ENCODE assay signal across 9 mouse cellular contexts in genomic region chr7:97080621-97081241, GRCm38 (mm10). TPM values are rescaled to one million over a fixed set of nuclear protein-coding genes. Genes with fewer than 3 reads are reported as not detected.
DNase-seq lines count a peak whose midpoint lies in the region; ATAC-seq and TF ChIP-seq lines count a peak whose summit lies in the region.
"Had no signal": no experiment of that assay in that cellular context is flagged by ENCODE, and none has a peak within 500 bp of the region (broad histone marks: within the 10 kb centered on the region; RNA-seq: fewer than 3 reads in every experiment).

No protein-coding gene starts in this region.

- H3K4me2 ChIP-seq in heart, embryonic 14.5 days (ENCODE audit: low read length) = peak overlapping the region; percentile 86
- H3K4me2 ChIP-seq in embryonic facial prominence, embryonic 13.5 days = peak overlapping the region; percentile 89
- peak overlapping the region; percentile 85 for H3K4me2 ChIP-seq in intestine, postnatal 0 days (replicated peaks; ENCODE audit: low read depth)
- peak overlapping the region; percentile 76 for H3K4me2 ChIP-seq in midbrain, embryonic 15.5 days

- WGBS in heart, embryonic 14.5 days = 41% methylated on average over 4 of the region's 4 CpGs
- WGBS in embryonic facial prominence, embryonic 13.5 days = 19% methylated on average over 4 of the region's 4 CpGs
- 21% methylated on average over 4 of the region's 4 CpGs for WGBS in intestine, postnatal 0 days
- 36% methylated on average over 4 of the region's 4 CpGs for WGBS in midbrain, embryonic 15.5 days

- peak overlapping the region; percentile 77 to 97 for H3K27ac ChIP-seq in heart, embryonic 14.5 days (replicated peaks in 1 of 2; ENCODE audit: control insufficient read depth in 1 of 2, insufficient read depth in 1 of 2, low read depth in 2 of 2, low read length in 2 of 2)
- H3K27ac ChIP-seq in embryonic facial prominence, embryonic 13.5 days = no peak overlapping the region
- peak overlapping the region; percentile 98 for H3K27ac ChIP-seq in intestine, postnatal 0 days (ENCODE audit: low read depth, low read length)
- H3K27ac ChIP-seq in midbrain, embryonic 15.5 days = peak overlapping the region; percentile 82

- ATAC-seq in heart, embryonic 14.5 days (ENCODE audit: insufficient number of reproducible peaks, insufficient read depth, low FRiP score, low read depth) = no peak
- no peak for ATAC-seq in embryonic facial prominence, embryonic 13.5 days (ENCODE audit: insufficient number of reproducible peaks, insufficient read depth, low FRiP score, low TSS enrichment, low read depth)
- ATAC-seq in intestine, postnatal 0 days = no peak
- ATAC-seq in midbrain, embryonic 15.5 days (replicated peaks) = no peak; the same call in 1 of the 2 replicates

- H3K9me3 ChIP-seq in heart, embryonic 14.5 days (ENCODE audit: control insufficient read depth, low read length) = no peaks in the 10 kb centered on the region
- no peaks in the 10 kb centered on the region for H3K9me3 ChIP-seq in embryonic facial prominence, embryonic 13.5 days
- H3K9me3 ChIP-seq in intestine, postnatal 0 days (ENCODE audit: control insufficient read depth) = no peaks in the 10 kb centered on the region
- no peaks in the 10 kb centered on the region for H3K9me3 ChIP-seq in midbrain, embryonic 15.5 days

- peak overlapping the region; percentile 95 for H3K9ac ChIP-seq in heart, embryonic 14.5 days (ENCODE audit: low read length)
- peak overlapping the region; percentile 87 for H3K9ac ChIP-seq in embryonic facial prominence, embryonic 13.5 days
- peak overlapping the region; percentile 94 for H3K9ac ChIP-seq in intestine, postnatal 0 days (ENCODE audit: low read depth, low read length)
- H3K9ac ChIP-seq in midbrain, embryonic 15.5 days = peak overlapping the region; percentile 91

- H3K27me3 ChIP-seq in heart, embryonic 14.5 days (ENCODE audit: control insufficient read depth, insufficient read depth, low read length) = no peaks in the 10 kb centered on the region
- no peaks in the 10 kb centered on the region for H3K27me3 ChIP-seq in embryonic facial prominence, embryonic 13.5 days
- H3K27me3 ChIP-seq in intestine, postnatal 0 days (replicated peaks; ENCODE audit: control insufficient read depth, insufficient read depth, low read length) = no peaks in the 10 kb centered on the region
- H3K27me3 ChIP-seq in midbrain, embryonic 15.5 days (replicated peaks) = no peaks in the 10 kb centered on the region
- H3K27me3 ChIP-seq: Patski had no signal

- H3K36me3 ChIP-seq in heart, embryonic 14.5 days (ENCODE audit: control insufficient read depth, insufficient read depth, low read length) = no peaks in the 10 kb centered on the region
- no peaks in the 10 kb centered on the region for H3K36me3 ChIP-seq in embryonic facial prominence, embryonic 13.5 days
- H3K36me3 ChIP-seq in intestine, postnatal 0 days (ENCODE audit: control insufficient read depth, insufficient read depth) = no peaks in the 10 kb centered on the region
- no peaks in the 10 kb centered on the region for H3K36me3 ChIP-seq in midbrain, embryonic 15.5 days (replicated peaks)

- peak overlapping the region; percentile 91 to 97 for H3K4me3 ChIP-seq in heart, embryonic 14.5 days (ENCODE audit: control insufficient read depth in 1 of 2, insufficient read depth in 1 of 2, low read depth in 1 of 2, low read length in 2 of 2)
- peak overlapping the region; percentile 88 for H3K4me3 ChIP-seq in embryonic facial prominence, embryonic 13.5 days
- H3K4me3 ChIP-seq in intestine, postnatal 0 days (ENCODE audit: low read depth, low read length) = peak overlapping the region; percentile 82
- H3K4me3 ChIP-seq in midbrain, embryonic 15.5 days = peak overlapping the region; percentile 79

- peaks cover 10 to 21% of the 10 kb centered on the region in 2 experiments for H3K4me1 ChIP-seq in heart, embryonic 14.5 days (ENCODE audit: control insufficient read depth in 2 of 2, insufficient read depth in 2 of 2, low read length in 2 of 2)
- H3K4me1 ChIP-seq in embryonic facial prominence, embryonic 13.5 days = peaks cover 14% of the 10 kb centered on the region
- 0 out of 2 replicates have a peak, but pooled peaks cover 2% of the 10 kb centered on the region for H3K4me1 ChIP-seq in intestine, postnatal 0 days (replicated peaks; ENCODE audit: control insufficient read depth, insufficient read depth, low read length)
- peaks cover 17% of the 10 kb centered on the region for H3K4me1 ChIP-seq in midbrain, embryonic 15.5 days

- no peak for DNase-seq in heart, adult 8-10 months (ENCODE audit: low spot score)
- DNase-seq in layer of hippocampus, postnatal 36 days = no peak
- no peak for DNase-seq in frontal cortex, postnatal 36 days (ENCODE audit: low spot score in 2 of 2)
- no peak for DNase-seq in lung, adult 18-20 months

- TF ChIP-seq CTCF in intestine, postnatal 0 days (IDR thresholded peaks at IDR 0.05; ENCODE audit: low read depth) = no peak

RNA-seq across cellular contexts. Expression of gene Gab2, which starts 0.7 kb away (rescaled TPM):
- polyA plus RNA-seq in heart, embryonic 14.5 days (2014; fragmentation: Nextera tagmentation; extraction: Ambion mirVana) = 6.8 and 8.8 TPM in 2 replicates
- total RNA-seq in heart, adult 8-10 months (2022) = 10 to 100 TPM; 14.2 to 17.6 (median 16.2) TPM
- polyA plus RNA-seq in embryonic facial prominence, embryonic 13.5 days (2015; fragmentation: Nextera tagmentation; extraction: Ambion mirVana) = 4.9 and 5.7 TPM in 2 replicates
- polyA plus RNA-seq in intestine, postnatal 0 days (2015; fragmentation: Nextera tagmentation; extraction: Ambion mirVana) = 5.5 TPM in 2 replicates
- polyA plus RNA-seq in midbrain, embryonic 15.5 days (2015; fragmentation: Nextera tagmentation; extraction: Ambion mirVana) = 22.3 and 23.3 TPM in 2 replicates
- 10 to 100 TPM; 10.6 to 12.7 TPM for total RNA-seq in layer of hippocampus, postnatal 36 days (2021)
